Mouse (Mus musculus) hematopoietic multipotent progenitor cell, adult 10-12 weeks (in vitro differentiated cells): ENCODE data around the gene Gcgr. TPM values are rescaled to one million over a fixed set of nuclear protein-coding genes. Genes with fewer than 3 reads are reported as not detected.

Source experiments
- polyA plus RNA-seq: library from polyadenylated mRNA; stranded (reverse); fragments of >175 nt; gene quantifications from 2 replicates; pipeline ENCODE4 v1.2.3, GENCODE M21; 2012; ENCODE audit warnings: low replicate concordance

Gcgr gene
- not detected in 2 replicates for polyA plus RNA-seq

GRCm38 (mm10) chr11:120530085-120530964 lies at the start of gene Gcgr:
Gcgr (plus strand) TSS chr11:120530699.

GRCm38 (mm10) chr11:120484265-120484981 lies 46.1 kb upstream of the Gcgr start, which contains the start of gene Mrpl12:
Mrpl12 (plus strand) TSS chr11:120484613.

GRCm38 (mm10) chr11:120491317-120492023 lies 39.0 kb upstream of the Gcgr start, which contains the start of gene Slc25a10:
Slc25a10 (plus strand) TSS chr11:120491840.

GRCm38 (mm10) chr11:120549168-120549945 lies 18.9 kb downstream of the Gcgr start, which contains the start of gene Mcrip1:
Mcrip1 (minus strand) TSS chr11:120549727.

GRCm38 (mm10) chr11:120550810-120551440 lies 20.4 kb downstream of the Gcgr start, which contains the start of gene Ppp1r27:
Ppp1r27 (minus strand) TSS chr11:120551132.

GRCm38 (mm10) chr11:120572752-120573584 lies 42.5 kb downstream of the Gcgr start, which contains the start of gene P4hb:
P4hb (minus strand) TSS chr11:120573253.

GRCm38 (mm10) chr11:120581490-120582267 lies 51.2 kb downstream of the Gcgr start, which contains the start of gene Arhgdia:
Arhgdia (minus strand) TSS chr11:120581624.

Other genes with a start within 250 kb of the Gcgr start
- gene Actg1, start 182.2 kb upstream of the Gcgr start, polyA plus RNA-seq, result 867 and 988 TPM in 2 replicates
- 0.08 TPM in 1 of 2 replicates, not detected in the other for gene Fscn2, start 169.2 kb upstream of the Gcgr start, polyA plus RNA-seq
- 21.3 and 34.2 TPM in 2 replicates for gene Faap100, start 151.9 kb upstream of the Gcgr start, polyA plus RNA-seq
- 61.4 and 65.9 TPM in 2 replicates for gene Nploc4, start 93.0 kb upstream of the Gcgr start, polyA plus RNA-seq
- 0.07 TPM in 1 of 2 replicates, not detected in the other for gene Tspan10, start 88.1 kb upstream of the Gcgr start, polyA plus RNA-seq
- 0.13 and 0.58 TPM in 2 replicates for gene Pde6g, start 77.2 kb upstream of the Gcgr start, polyA plus RNA-seq
- 10.5 and 12.8 TPM in 2 replicates for gene Oxld1, start 72.6 kb upstream of the Gcgr start, polyA plus RNA-seq
- 20.5 and 30.8 TPM in 2 replicates for gene Ccdc137, start 72.6 kb upstream of the Gcgr start, polyA plus RNA-seq
- gene Arl16, start 63.1 kb upstream of the Gcgr start, polyA plus RNA-seq, result 27.3 and 31.8 TPM in 2 replicates
- 130 and 185 TPM in 2 replicates for gene Mrpl12, start 46.1 kb upstream of the Gcgr start, polyA plus RNA-seq
- gene Slc25a10, start 38.9 kb upstream of the Gcgr start, polyA plus RNA-seq, result 27.5 and 43.7 TPM in 2 replicates
- gene Mcrip1, start 19.0 kb downstream of the Gcgr start, polyA plus RNA-seq, result 130 and 145 TPM in 2 replicates
- not detected in 2 replicates for gene Ppp1r27, start 20.4 kb downstream of the Gcgr start, polyA plus RNA-seq
- gene P4hb, start 42.6 kb downstream of the Gcgr start, polyA plus RNA-seq, result 322 and 696 TPM in 2 replicates
- gene Arhgdia, start 50.9 kb downstream of the Gcgr start, polyA plus RNA-seq, result 989 and 1,139 TPM in 2 replicates
- 123 and 133 TPM in 2 replicates for gene Alyref, start 67.7 kb downstream of the Gcgr start, polyA plus RNA-seq
- gene Anapc11, start 67.7 kb downstream of the Gcgr start, polyA plus RNA-seq, result 30.2 and 93.3 TPM in 2 replicates
- 3.7 and 6.2 TPM in 2 replicates for gene Npb, start 77.8 kb downstream of the Gcgr start, polyA plus RNA-seq
- gene Pcyt2, start 87.2 kb downstream of the Gcgr start, polyA plus RNA-seq, result 62.9 and 99.6 TPM in 2 replicates
- gene Sirt7, start 94.5 kb downstream of the Gcgr start, polyA plus RNA-seq, result 225 and 508 TPM in 2 replicates
- gene Mafg, start 102.9 kb downstream of the Gcgr start, polyA plus RNA-seq, result 42.4 and 46.3 TPM in 2 replicates
- gene Pycr1, start 113.1 kb downstream of the Gcgr start, polyA plus RNA-seq, result 1.2 and 1.3 TPM in 2 replicates
- gene Myadml2, start 117.5 kb downstream of the Gcgr start, polyA plus RNA-seq, result 0.42 and 1.4 TPM in 2 replicates
- not detected in 2 replicates for gene Notum, start 130.5 kb downstream of the Gcgr start, polyA plus RNA-seq
- 214 and 360 TPM in 2 replicates for gene Aspscr1, start 142.3 kb downstream of the Gcgr start, polyA plus RNA-seq
- 30.9 and 103 TPM in 2 replicates for gene Cenpx, start 183.0 kb downstream of the Gcgr start, polyA plus RNA-seq
- gene Lrrc45, start 183.2 kb downstream of the Gcgr start, polyA plus RNA-seq, result 32.9 and 53.7 TPM in 2 replicates
- 5.3 and 8.2 TPM in 2 replicates for gene Rac3, start 190.8 kb downstream of the Gcgr start, polyA plus RNA-seq
- 20.4 and 47.0 TPM in 2 replicates for gene Dcxr, start 196.6 kb downstream of the Gcgr start, polyA plus RNA-seq
- 7.5 and 8.2 TPM in 2 replicates for gene Cbr2, start 201.4 kb downstream of the Gcgr start, polyA plus RNA-seq
- gene Hmga1b, start 232.1 kb downstream of the Gcgr start, polyA plus RNA-seq, result 196 and 300 TPM in 2 replicates